Mouse (Mus musculus) C2C12 (cell line): ENCODE measurements around the gene Eps8. TPM values are rescaled to one million over a fixed set of nuclear protein-coding genes. Genes with fewer than 3 reads are reported as not detected.
A peak's percentile ranks its signal among the peaks of the same experiment; 100 is the strongest.
"Not testable (repeated sequence)": the region's sequence is repeated elsewhere in the genome, so short reads cannot be mapped to it uniquely, and the experiment has no call there.

ENCODE experiments used
- H3K27me3 ChIP-seq: one replicate; pipeline ENCODE4 v1.6.1; 2011; ENCODE audit not compliant: control insufficient read depth, insufficient read depth, insufficient read length
- H3K36me3 ChIP-seq: one replicate; pipeline ENCODE4 v1.6.1; 2011; ENCODE audit not compliant: control insufficient read depth, insufficient read depth
- H3K4me3 ChIP-seq: one replicate; pipeline ENCODE4 v1.5.1; 2011; ENCODE audit warnings: mild to moderate bottlenecking, control low read depth; ENCODE audit not compliant: poor library complexity, insufficient read depth, severe bottlenecking
- H3K79me2 ChIP-seq: one replicate; pipeline ENCODE4 v1.6.1; 2011; ENCODE audit not compliant: control insufficient read depth, insufficient read depth
- H3K79me3 ChIP-seq: one replicate; pipeline ENCODE4 v1.6.1; 2011; ENCODE audit warnings: low read depth, control low read depth
- H3ac ChIP-seq: one replicate; pipeline ENCODE3; 2011; ENCODE audit warnings: low read depth; ENCODE audit not compliant: control insufficient read depth, insufficient read length
- CEBPB ChIP-seq: IDR thresholded peaks from one replicate; pipeline ENCODE4 v1.6.1; 2011; ENCODE audit warnings: low read depth, mild to moderate bottlenecking, control low read depth, moderate library complexity
- CTCF ChIP-seq: IDR thresholded peaks from one replicate; pipeline ENCODE4 v1.5.1; 2011; ENCODE audit not compliant: control insufficient read depth, insufficient read depth, insufficient read length
- FOSL1 ChIP-seq: IDR thresholded peaks from one replicate; pipeline ENCODE4 v1.8.0; 2011; ENCODE audit warnings: mild to moderate bottlenecking, low read length; ENCODE audit not compliant: poor library complexity, insufficient read depth, severe bottlenecking
- MAX ChIP-seq: IDR thresholded peaks from one replicate; pipeline ENCODE4 v1.6.1; 2011; ENCODE audit warnings: mild to moderate bottlenecking, control low read depth
- MYOD1 ChIP-seq: IDR thresholded peaks from one replicate; pipeline ENCODE4 v1.6.1; 2011; ENCODE audit warnings: low read depth; ENCODE audit not compliant: control insufficient read depth, insufficient read length
- MYOG ChIP-seq: IDR thresholded peaks from one replicate; pipeline ENCODE4 v1.6.1; 2011; ENCODE audit not compliant: control insufficient read depth, insufficient read length; ENCODE audit errors: extremely low read depth
- USF1 ChIP-seq: IDR thresholded peaks from one replicate; pipeline ENCODE4 v1.6.1; 2011; ENCODE audit warnings: low read depth, mild to moderate bottlenecking, control low read depth, moderate library complexity
- polyA plus RNA-seq: library from polyadenylated mRNA; unstranded; fragments of >200 nt; fragmentation: generic; extraction: Trizol; gene quantifications from one replicate; pipeline ENCODE4 v1.2.1, GENCODE M21; 2012; ENCODE audit warnings: missing spikeins

Gene Eps8
- polyA plus RNA-seq, 1 experiment = 59.9 TPM

DNA sequence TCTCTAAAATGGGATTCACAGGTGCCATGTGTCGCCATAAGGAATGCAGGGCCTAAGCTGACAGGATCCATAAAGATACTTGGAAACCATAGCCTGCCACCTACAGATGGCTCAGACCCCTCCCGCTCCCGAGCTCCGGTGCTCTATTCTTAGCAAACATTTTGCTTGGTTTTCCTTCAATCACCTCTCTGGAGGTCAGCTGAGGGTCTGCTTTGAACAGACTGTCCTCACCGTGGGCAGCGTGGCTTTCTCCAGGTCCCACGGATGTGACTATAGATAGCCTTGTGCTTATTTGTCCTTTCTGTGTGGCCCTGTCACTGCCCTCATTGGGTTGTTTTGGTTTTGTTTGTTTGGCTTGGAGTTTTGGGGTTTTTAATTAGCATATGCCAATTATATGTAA lies 196.5 kb downstream of the Eps8 start:
- H3K36me3 ChIP-seq = no peaks in the 10 kb centered on the region
- H3K27me3 ChIP-seq = peaks cover 7% of the 10 kb centered on the region
- no peaks in the 10 kb centered on the region for H3K79me3 ChIP-seq
- H3ac ChIP-seq = no peak overlapping the region
- no peak overlapping the region for H3K4me3 ChIP-seq
- TF ChIP-seq USF1 (no peak), MYOG (no peak), MAX (no peak), MYOD1 (no peak)
- no peaks in the 10 kb centered on the region for H3K79me2 ChIP-seq

DNA sequence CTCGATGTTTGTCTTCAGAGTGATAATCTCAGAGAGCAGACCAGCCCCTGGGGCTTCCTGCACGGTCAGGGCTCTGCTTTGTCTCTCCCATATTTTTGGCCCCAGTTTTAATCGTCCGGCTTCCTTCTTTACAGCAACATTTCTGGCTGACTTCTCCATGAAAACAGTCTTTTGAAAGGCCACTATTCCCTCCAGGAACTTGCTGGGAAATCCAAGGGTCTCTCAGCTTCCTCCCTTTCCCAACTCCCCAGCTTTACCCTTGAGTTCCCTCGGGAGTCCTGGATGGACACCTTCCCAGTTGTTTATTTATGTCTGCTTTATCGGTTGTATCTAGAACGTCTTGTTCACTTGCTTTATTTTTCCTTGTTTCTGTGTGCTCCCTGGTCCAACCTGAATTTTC lies 197.5 kb downstream of the Eps8 start:
- no peaks in the 10 kb centered on the region for H3K36me3 ChIP-seq
- H3K79me3 ChIP-seq = no peaks in the 10 kb centered on the region
- H3ac ChIP-seq = no peak overlapping the region
- H3K4me3 ChIP-seq = no peak overlapping the region
- no peaks in the 10 kb centered on the region for H3K79me2 ChIP-seq
- no peak for TF ChIP-seq FOSL1
- TF ChIP-seq CEBPB = no peak
- TF ChIP-seq MAX = no peak
- TF ChIP-seq MYOG = no peak
- no peak for TF ChIP-seq USF1
- no peak for TF ChIP-seq MYOD1
- no peak for TF ChIP-seq CTCF
- H3K27me3 ChIP-seq = peaks cover 7% of the 10 kb centered on the region

DNA sequence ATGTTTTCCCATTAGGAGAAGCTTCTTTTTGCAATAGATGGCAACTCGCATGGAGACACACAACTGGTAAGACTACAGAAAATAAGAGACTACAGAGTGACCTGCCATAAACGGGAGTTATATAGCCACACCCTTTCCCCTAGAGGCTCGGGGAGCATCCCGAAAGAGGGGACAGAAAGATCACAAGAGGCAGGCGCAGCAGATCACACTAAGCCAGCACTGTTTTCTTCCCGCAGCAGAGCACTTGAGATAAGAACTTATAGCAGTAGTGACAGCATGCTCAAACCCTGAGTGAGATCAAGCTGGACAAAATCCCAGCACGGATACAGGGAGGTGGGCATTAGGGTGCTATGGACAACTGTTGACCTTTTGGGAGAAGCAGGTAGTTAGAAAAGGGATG lies 198.6 kb downstream of the Eps8 start:
- no peaks in the 10 kb centered on the region for H3K36me3 ChIP-seq
- H3K27me3 ChIP-seq = peaks cover 7% of the 10 kb centered on the region
- H3K4me3 ChIP-seq = no peak overlapping the region
- peak overlapping the region; percentile 12 for H3ac ChIP-seq
- no peaks in the 10 kb centered on the region for H3K79me3 ChIP-seq
- TF ChIP-seq MYOD1 (no peak), MAX (no peak), CEBPB (no peak), USF1 (no peak), CTCF (no peak), MYOG (no peak), FOSL1 (no peak)
- H3K79me2 ChIP-seq = no peaks in the 10 kb centered on the region

DNA sequence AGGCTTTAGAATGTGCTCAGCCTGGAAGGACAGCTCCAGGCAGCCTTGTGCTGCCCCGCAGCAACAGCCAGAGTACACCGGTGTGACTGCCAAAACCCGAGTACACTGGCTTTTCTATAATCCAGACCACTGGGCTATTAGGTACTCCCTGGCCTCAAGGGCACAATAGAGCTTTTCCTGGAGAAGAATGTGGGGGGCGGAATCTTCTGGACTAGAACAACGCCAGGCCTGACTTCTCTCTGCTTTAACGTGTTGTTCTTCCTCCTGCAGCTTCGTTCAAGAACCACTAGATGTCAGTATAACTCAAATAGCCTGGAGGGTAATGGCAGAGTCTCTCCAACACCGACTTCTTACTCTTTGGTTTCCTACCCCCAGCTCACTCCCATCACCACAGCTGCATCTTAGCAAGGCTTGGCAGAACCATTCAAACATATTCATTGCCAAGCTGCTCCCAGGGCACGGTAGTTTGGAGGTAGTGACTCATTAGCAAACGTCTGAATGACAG lies 199.1 kb downstream of the Eps8 start:
- TF ChIP-seq MYOG (no peak), MAX (no peak), CTCF (peak; percentile 67)
- Histone ChIP-seq H3K79me2 (no peaks in the 10 kb centered on the region), H3K27me3 (peaks cover 7% of the 10 kb centered on the region)

DNA sequence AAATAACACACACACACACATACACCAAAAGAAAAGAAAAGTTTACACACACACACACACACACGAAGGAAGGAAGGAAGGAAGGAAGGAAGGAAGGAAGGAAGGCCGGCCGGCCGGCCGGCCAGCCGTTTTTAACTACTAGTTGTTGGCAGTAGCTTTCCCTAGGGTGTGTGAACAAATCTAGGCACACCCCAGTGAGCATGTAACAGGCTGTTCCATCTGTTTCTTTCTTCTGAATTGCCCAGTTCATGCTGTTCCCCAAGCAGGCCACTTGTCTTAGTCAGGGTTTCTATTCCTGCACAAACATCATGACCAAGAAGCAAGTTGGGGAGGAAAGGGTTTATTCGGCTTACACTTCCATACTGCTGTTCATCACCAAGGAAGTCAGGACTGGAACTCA lies 208.6 kb downstream of the Eps8 start:
- H3K79me2 ChIP-seq, H3K79me3 ChIP-seq, H3ac ChIP-seq, H3K27me3 ChIP-seq, H3K36me3 ChIP-seq, H3K4me3 ChIP-seq: not testable (repeated sequence)

More for the DNA sequence above, 199.1 kb downstream of the Eps8 start:
- Histone ChIP-seq H3K36me3 (no peaks in the 10 kb centered on the region), H3K4me3 (no peak overlapping the region), H3ac (no peak overlapping the region), H3K79me3 (no peaks in the 10 kb centered on the region)

DNA sequence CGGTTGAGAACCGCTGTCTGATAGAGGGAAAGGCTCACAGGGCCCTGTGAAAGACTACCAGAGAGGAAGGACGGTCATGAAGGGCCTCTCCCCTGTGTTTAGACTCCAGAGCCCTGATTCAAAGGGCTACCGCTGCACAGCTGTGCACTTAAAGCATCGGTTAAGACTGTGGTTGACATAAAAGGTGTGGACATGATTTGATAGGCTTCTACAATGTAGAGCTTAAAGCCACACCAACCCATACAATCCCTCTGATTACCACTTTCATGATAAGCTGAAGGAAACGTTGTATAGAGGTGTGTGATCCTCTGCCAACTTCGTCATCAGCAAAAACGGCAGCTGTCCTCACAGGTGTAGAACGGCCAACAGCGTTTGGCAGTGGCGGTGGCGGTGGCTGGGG lies 211.6 kb downstream of the Eps8 start:
- H3K4me3 ChIP-seq = no peak overlapping the region
- no peaks in the 10 kb centered on the region for H3K36me3 ChIP-seq
- H3ac ChIP-seq = no peak overlapping the region
- TF ChIP-seq MYOG (no peak), MYOD1 (no peak), CEBPB (no peak), MAX (no peak), CTCF (no peak), USF1 (no peak), FOSL1 (no peak)
- peaks cover 8% of the 10 kb centered on the region for H3K27me3 ChIP-seq
- no peaks in the 10 kb centered on the region for H3K79me3 ChIP-seq
- no peaks in the 10 kb centered on the region for H3K79me2 ChIP-seq
